Mouse (Mus musculus): Measurements from ENCODE around the gene Ftsj1.

Ftsj1 gene

GRCm38 (mm10) chrX:8252334-8253285 is at the start of gene Ftsj1:
Gene Ftsj1 (minus strand): TSS chrX:8252406.
- 6% methylated on average over 45 of the region's 45 CpGs for WGBS

GRCm38 (mm10) chrX:8288621-8289020 is 36.4 kb upstream of the Ftsj1 start:
- WGBS, result 79% methylated on average over 5 of the region's 5 CpGs

GRCm38 (mm10) chrX:8274056-8274455 is 21.9 kb upstream of the Ftsj1 start:
- 86% methylated on average over 5 of the region's 5 CpGs for WGBS

GRCm38 (mm10) chrX:8272000-8272399 is 19.8 kb upstream of the Ftsj1 start:
- 21% methylated on average over 10 of the region's 10 CpGs for WGBS

- WGBS, result 8% methylated on average over 8 of the region's 15 CpGs
Measured at GRCm38 (mm10) chrX:8271083-8271820, 19.0 kb upstream of the Ftsj1 start, which contains the start of gene Slc38a5. Gene Slc38a5 (plus strand): TSS chrX:8271133.

- 77% methylated on average over 3 of the region's 3 CpGs for WGBS
Measured at GRCm38 (mm10) chrX:8264222-8264621, 12.0 kb upstream of the Ftsj1 start.

GRCm38 (mm10) chrX:8263156-8263804 is 11.1 kb upstream of the Ftsj1 start:
- 93% methylated on average over 5 of the region's 5 CpGs for WGBS

DNA sequence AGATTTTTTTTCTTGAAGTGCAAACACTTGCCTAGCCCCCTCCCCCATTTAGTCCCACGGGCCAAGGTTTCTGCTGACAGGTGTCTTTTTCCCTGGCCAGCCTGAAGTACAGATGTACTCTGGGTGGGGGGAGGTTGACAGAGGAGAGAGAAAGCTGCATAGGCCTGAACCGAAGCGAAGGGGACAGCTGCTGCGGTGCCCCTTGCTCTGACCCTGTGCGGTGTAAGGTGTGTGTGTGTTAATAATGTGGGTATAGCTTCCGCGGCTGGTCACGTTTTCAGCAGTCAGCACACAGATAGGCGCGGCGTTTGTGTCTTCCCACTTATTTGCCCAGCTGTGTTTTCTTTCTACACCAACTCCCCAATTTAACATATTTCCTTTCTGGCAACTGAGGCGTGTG is 7.3 kb upstream of the Ftsj1 start:
- 70% methylated on average over 12 of the region's 12 CpGs for WGBS

DNA sequence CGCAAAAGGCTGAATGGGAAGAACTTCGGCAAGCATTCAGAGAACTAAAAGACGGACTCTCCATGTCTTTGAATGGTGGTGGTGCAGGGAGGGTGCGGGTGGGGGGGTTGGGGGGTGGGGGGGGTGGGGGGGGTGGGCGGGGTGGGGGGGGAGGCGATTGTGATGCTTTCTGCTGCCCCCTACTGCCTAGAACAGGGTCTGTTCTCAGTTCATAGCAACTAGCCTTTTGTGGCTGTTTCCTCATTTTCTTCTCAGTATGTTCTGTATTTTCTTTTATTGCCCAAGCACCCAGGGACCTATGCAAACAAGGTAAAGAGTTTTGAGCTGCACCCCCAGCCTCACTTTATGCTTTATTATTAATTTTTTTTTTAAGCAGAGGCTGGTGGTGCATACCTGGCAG is 3.6 kb upstream of the Ftsj1 start:
- WGBS, result 13% methylated on average over 5 of the region's 6 CpGs

DNA sequence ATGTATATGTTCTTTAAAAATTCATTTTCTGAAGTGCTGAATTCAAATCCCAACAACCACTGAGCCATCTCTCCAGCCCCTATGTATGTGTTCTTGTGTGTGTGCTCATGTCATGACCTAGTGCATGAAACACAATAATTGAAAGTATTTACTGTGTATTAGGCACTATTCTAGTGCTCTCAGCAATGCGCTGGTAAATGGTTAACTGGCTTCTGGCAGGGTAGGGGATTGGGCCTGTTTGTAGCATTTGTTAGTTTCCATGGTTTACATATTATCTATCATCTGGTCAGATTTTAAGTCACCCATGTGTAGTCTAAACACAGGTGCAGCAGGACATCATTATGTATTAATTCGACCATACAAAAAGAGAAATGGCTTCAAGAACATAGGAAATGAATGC is 1.5 kb upstream of the Ftsj1 start:
- 89% methylated on average over 2 of the region's 2 CpGs for WGBS

DNA sequence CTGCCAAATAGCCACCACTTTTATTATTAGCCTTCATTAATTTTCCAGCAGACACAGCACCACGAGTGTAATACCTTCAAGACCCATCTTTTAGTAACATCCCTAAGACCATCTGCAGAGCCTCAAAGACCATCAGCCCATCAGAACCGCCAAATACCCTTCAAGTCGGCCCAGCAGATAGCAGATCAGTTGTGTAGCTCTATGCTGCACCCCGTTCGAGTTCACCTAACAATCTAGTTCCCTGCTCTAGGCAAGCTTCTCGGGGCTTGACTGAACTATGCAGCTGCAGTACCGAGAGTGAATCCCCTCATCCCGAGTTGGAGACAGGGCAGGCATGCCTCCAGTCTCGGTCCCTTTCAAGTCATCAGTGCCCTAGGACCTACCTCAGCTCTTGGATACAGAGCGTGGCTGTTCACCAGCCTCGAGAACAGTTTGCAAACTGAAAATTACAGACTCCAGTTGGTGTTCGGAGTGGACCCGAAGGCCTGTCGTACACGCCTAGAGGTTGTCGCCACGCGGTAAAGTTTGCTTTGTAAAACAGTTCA is 345 bp downstream of the Ftsj1 start:
- WGBS, result 3% methylated on average over 18 of the region's 18 CpGs

- WGBS, result 80% methylated on average over 8 of the region's 8 CpGs
Measured at GRCm38 (mm10) chrX:8248542-8249120, 3.6 kb downstream of the Ftsj1 start.

GRCm38 (mm10) chrX:8247680-8248079 is 4.5 kb downstream of the Ftsj1 start:
- WGBS, result 76% methylated on average over 2 of the region's 2 CpGs

GRCm38 (mm10) chrX:8238804-8239395 is 13.3 kb downstream of the Ftsj1 start:
- 81% methylated on average over 13 of the region's 13 CpGs for WGBS

- 78% methylated on average over 2 of the region's 2 CpGs for WGBS
Measured at GRCm38 (mm10) chrX:8236704-8237103, 15.5 kb downstream of the Ftsj1 start.

DNA sequence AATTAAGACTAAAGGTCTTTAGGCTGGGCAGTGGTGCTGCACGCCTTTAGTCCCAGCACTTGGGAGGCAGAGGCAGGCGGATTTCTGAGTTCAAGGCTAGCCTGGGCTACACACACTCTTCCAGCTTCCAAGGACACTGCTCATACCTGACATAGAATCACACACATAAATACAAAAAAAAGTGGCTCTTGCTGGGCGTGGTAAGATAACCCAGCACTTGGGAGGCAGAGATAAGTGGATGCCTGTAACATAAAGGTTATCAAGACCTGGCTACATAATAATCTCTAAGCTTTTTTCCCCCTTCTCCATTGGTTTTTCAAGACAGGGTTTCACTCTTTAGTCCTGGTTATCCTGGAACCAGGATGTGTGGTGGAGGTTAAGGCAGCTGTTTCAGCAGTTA is 18.6 kb downstream of the Ftsj1 start:
- WGBS, result 90% methylated on average over 3 of the region's 3 CpGs

GRCm38 (mm10) chrX:8230272-8230671 is 21.9 kb downstream of the Ftsj1 start:
- WGBS, result 76% methylated on average over 4 of the region's 4 CpGs

DNA sequence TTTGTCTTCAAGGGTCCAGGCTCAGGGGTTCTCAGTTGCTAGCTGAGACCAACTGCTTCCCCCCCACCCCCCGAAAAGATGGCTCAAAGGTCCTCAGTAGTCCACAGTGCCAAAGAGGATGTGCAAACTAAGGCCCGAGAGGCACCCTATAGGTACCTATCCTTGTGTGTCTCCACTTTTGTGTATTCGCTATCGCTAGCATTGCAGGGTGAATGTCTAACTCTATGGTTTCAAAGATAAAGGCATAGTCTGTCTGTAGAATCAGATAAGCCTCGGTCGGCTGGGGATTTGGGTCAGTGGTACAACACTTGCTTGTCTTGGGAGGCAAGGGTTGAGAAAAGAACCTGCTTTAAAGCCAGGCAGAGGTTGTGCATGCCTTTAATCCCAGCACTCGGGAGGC is 28.7 kb downstream of the Ftsj1 start:
- 87% methylated on average over 7 of the region's 7 CpGs for WGBS

- 23% methylated on average over 7 of the region's 7 CpGs for WGBS
Measured at GRCm38 (mm10) chrX:8222678-8223421, 29.4 kb downstream of the Ftsj1 start.

GRCm38 (mm10) chrX:8222296-8222677 is 29.9 kb downstream of the Ftsj1 start:
- WGBS, result 24% methylated on average over 3 of the region's 3 CpGs
